Mouse (Mus musculus): ENCODE results near the gene Eef2k. TPM values are rescaled to one million over a fixed set of nuclear protein-coding genes. Genes with fewer than 3 reads are reported as not detected.
A peak's percentile ranks its signal among the peaks of the same experiment; 100 is the strongest.

Eef2k gene
- polyA plus RNA-seq (2014; fragmentation: Nextera tagmentation; extraction: Ambion mirVana): 9.1 and 11.3 TPM in 2 replicates

DNA sequence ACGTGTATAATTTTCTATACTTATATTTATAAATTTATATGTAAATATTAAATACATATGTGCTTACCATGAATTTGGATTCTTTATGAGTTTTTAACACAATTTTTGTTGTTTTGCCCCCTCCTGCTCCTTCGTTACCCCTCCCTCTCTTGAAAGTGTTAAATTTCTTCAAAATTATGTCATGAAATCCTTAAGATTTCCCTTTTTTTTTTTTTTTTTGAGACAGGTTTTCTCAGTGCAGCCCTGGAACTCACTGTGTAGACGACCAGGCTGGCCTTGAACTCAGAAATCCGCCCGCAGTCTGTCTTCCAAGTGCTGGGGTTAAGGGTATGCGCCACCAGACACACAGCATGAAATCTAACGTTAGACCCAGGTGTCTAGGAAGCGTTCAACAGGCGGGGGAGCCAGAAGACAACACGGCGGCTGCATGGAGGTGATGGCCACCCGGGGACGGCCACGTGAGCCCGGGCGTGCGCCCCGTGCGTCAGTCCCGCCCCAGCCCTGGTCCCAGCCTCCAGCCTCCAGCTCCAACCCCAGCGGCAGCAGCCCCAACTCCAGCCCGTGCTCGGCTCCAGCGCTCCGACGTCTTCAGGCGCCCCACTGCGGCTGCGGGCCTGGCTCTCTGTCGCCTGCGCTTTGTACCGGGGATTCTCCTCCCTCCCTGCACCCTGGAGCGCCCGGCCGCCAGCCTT is at the start of gene Eef2k:
Eef2k (plus strand) TSS at position 487 of the 692 bp plus-strand sequence.
- ATAC-seq: peak; percentile 92
- H3K9me3 ChIP-seq (replicated peaks; ENCODE audit: control insufficient read depth, low read length): no peaks in the 10 kb centered on the region
- 4% methylated on average over 34 of the region's 35 CpGs for WGBS
- H3K4me3 ChIP-seq (ENCODE audit: low read depth, low read length): peak within 1 kb of the TSS; percentile 65
- peak within 1 kb of the TSS; percentile 74 for H3K4me2 ChIP-seq (ENCODE audit: low read length)
- H3K9ac ChIP-seq (ENCODE audit: low read length): peak within 1 kb of the TSS; percentile 91
- peak within 1 kb of the TSS; percentile 98 for H3K27ac ChIP-seq (ENCODE audit: low read depth, low read length)
- no peaks in the 10 kb centered on the region; the same call in 1 of the 2 replicates for H3K36me3 ChIP-seq (ENCODE audit: control insufficient read depth, insufficient read depth, low read length)
- 0 out of 2 replicates have a peak, but pooled peaks cover 3% of the 10 kb centered on the region for H3K27me3 ChIP-seq (replicated peaks; ENCODE audit: control insufficient read depth, insufficient read depth, low read length)
- H3K4me1 ChIP-seq (ENCODE audit: control insufficient read depth, insufficient read depth, low read length): peaks cover 16% of the 10 kb centered on the region; the same call in 1 of the 2 replicates
- peak; percentile 86 for DNase-seq (ENCODE audit: low spot score)

DNA sequence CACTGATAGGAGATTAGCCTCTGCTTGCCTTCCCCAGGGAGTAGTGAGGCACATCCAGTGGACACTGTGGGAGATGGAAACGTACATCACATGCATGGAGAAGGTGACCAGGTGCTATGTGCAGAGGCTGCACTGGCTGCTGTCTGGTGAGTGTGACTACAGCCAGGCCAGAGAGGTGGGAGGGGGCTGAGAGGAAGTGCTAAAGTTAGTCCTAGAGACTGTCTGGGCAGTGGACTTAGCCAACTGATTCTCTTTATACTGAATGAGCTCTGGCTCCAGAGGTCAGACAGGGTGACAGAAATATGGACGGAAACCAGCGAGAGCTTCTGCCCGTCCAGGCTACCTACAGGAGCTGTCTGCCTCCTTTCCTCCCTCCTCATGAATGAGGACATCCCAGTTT is 47.1 kb upstream of the Eef2k start:
- H3K4me2 ChIP-seq (ENCODE audit: low read length): no peak overlapping the region
- H3K36me3 ChIP-seq (ENCODE audit: control insufficient read depth, insufficient read depth, low read length): no peaks in the 10 kb centered on the region
- DNase-seq (ENCODE audit: low spot score) (no peak), ATAC-seq (no peak)
- WGBS: 85% methylated on average over 4 of the region's 4 CpGs
- no peaks in the 10 kb centered on the region for H3K4me1 ChIP-seq (ENCODE audit: control insufficient read depth, insufficient read depth, low read length)
- H3K9me3 ChIP-seq (replicated peaks; ENCODE audit: control insufficient read depth, low read length): no peaks in the 10 kb centered on the region
- no peak overlapping the region for H3K4me3 ChIP-seq (ENCODE audit: low read depth, low read length)
- no peak overlapping the region for H3K27ac ChIP-seq (ENCODE audit: low read depth, low read length)
- H3K9ac ChIP-seq (ENCODE audit: low read length): no peak overlapping the region
- H3K27me3 ChIP-seq (replicated peaks; ENCODE audit: control insufficient read depth, insufficient read depth, low read length): no peaks in the 10 kb centered on the region

DNA sequence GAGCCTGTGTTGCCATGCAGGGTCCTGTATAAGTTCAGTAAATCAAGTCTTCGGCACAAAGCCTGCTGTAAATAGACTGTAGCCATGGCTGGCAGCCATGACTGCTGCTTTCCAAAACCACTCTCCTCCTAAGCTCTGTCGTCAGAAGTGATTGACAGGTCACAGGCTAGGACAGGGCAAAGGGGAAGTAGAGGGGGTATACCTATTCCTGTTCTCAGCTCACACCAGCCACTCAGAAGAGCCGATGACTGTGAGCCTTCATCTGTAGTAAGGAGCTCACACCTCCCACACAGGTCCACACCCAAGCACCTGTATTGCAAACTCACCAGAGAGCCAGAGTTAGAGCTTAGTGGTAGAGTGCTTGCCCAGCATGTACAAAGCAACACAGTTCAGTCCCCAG is 46.3 kb upstream of the Eef2k start:
- H3K4me3 ChIP-seq (ENCODE audit: low read depth, low read length): no peak overlapping the region
- H3K4me2 ChIP-seq (ENCODE audit: low read length): no peak overlapping the region
- no peak overlapping the region for H3K27ac ChIP-seq (ENCODE audit: low read depth, low read length)
- H3K9me3 ChIP-seq (replicated peaks; ENCODE audit: control insufficient read depth, low read length): no peaks in the 10 kb centered on the region
- H3K27me3 ChIP-seq (replicated peaks; ENCODE audit: control insufficient read depth, insufficient read depth, low read length): no peaks in the 10 kb centered on the region
- 76% methylated on average over 3 of the region's 3 CpGs for WGBS
- no peaks in the 10 kb centered on the region for H3K36me3 ChIP-seq (ENCODE audit: control insufficient read depth, insufficient read depth, low read length)
- H3K4me1 ChIP-seq (ENCODE audit: control insufficient read depth, insufficient read depth, low read length): no peaks in the 10 kb centered on the region
- DNase-seq (ENCODE audit: low spot score): no peak
- ATAC-seq: no peak
- no peak overlapping the region for H3K9ac ChIP-seq (ENCODE audit: low read length)

DNA sequence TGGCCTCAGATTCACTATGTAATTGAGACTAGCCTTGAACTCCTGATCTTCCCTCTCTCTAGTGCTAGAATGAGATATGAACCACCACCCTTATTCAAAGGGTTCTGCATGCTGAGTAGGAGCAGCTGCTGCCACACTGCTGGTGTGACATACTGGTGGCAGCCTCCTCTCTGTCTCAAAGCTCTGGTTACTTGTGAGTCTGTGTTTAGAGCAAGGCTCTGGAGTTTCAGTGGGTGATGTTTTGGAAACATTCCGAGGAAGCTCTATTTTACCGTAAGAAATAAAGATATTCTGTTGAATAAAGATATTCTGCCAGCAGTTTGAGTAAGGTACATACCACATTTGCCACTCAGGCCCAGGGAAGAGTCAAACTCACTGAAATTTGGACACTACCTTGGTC is 39.4 kb upstream of the Eef2k start:
- no peak for ATAC-seq
- 86% methylated on average over 2 of the region's 2 CpGs for WGBS
- Histone ChIP-seq H3K27me3 (replicated peaks; ENCODE audit: control insufficient read depth, insufficient read depth, low read length) (no peaks in the 10 kb centered on the region), H3K36me3 (ENCODE audit: control insufficient read depth, insufficient read depth, low read length) (no peaks in the 10 kb centered on the region), H3K4me2 (ENCODE audit: low read length) (no peak overlapping the region), H3K9ac (ENCODE audit: low read length) (no peak overlapping the region), H3K4me1 (ENCODE audit: control insufficient read depth, insufficient read depth, low read length) (no peaks in the 10 kb centered on the region), H3K4me3 (ENCODE audit: low read depth, low read length) (no peak overlapping the region), H3K9me3 (replicated peaks; ENCODE audit: control insufficient read depth, low read length) (no peaks in the 10 kb centered on the region), H3K27ac (ENCODE audit: low read depth, low read length) (no peak overlapping the region)
- no peak for DNase-seq (ENCODE audit: low spot score)

DNA sequence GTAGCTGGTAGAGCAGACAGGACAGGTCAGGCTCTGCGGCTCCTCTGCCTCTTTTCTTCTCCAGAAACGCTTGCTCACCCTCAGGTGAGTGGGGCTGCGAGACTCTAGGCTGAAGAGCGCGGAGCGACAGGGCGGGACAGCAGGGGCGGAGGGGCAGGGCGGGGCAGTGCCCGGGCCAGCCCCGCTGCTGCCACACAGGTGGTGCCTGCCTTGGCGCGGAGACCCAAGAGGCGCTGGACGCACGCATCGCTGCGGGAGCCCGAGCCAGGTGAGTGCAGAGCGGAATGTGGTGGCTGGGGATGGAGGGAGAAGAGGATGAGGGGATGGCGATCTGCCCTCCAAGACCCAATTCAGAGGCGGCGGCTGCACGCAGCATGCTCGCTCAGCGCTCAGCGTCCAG is 32.9 kb upstream of the Eef2k start:
- DNase-seq (ENCODE audit: low spot score) (no peak), ATAC-seq (no peak)
- H3K4me2 ChIP-seq (ENCODE audit: low read length): peak overlapping the region; percentile 45
- H3K27ac ChIP-seq (ENCODE audit: low read depth, low read length): no peak overlapping the region
- no peaks in the 10 kb centered on the region for H3K4me1 ChIP-seq (ENCODE audit: control insufficient read depth, insufficient read depth, low read length)
- WGBS: 2% methylated on average over 27 of the region's 27 CpGs
- peak overlapping the region; percentile 37; the same call in 1 of the 2 replicates for H3K9ac ChIP-seq (ENCODE audit: low read length)
- no peak overlapping the region for H3K4me3 ChIP-seq (ENCODE audit: low read depth, low read length)
- no peaks in the 10 kb centered on the region for H3K27me3 ChIP-seq (replicated peaks; ENCODE audit: control insufficient read depth, insufficient read depth, low read length)
- no peaks in the 10 kb centered on the region for H3K9me3 ChIP-seq (replicated peaks; ENCODE audit: control insufficient read depth, low read length)
- no peaks in the 10 kb centered on the region for H3K36me3 ChIP-seq (ENCODE audit: control insufficient read depth, insufficient read depth, low read length)

DNA sequence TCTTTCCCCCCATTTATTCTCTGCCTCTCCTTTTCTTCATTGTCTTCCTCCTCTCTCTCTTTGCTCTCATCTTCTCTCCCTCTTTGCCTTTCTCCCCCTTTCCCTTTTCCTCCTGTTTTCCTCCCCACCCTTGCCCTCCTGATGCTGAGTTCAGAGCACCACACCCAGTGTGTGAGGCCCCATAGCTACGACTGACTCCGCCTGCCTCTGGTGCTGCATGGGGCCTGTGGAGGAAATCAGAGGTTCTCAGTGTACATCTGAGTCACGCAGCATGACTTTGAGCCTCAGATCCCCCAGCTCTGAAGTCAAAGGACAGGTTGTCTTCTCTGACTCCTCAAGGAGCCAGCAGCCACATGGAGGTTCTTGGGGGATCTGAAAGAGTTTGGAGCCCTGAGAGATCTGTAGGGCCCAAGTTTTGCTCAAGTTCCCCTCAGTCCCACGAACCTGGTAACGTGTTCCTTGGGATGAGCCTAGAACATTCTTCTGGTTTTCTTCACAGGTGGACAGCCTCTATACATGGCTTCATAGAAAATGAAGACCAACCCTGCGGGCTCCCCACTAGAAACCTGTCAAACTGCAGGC is 30.7 kb upstream of the Eef2k start, which contains the start of gene Gm5737:
Gm5737 (plus strand) TSS at position 532 of the 582 bp plus-strand sequence.
- no peak within 1 kb of the TSS for H3K9ac ChIP-seq (ENCODE audit: low read length)
- no peaks in the 10 kb centered on the region for H3K9me3 ChIP-seq (replicated peaks; ENCODE audit: control insufficient read depth, low read length)
- H3K4me1 ChIP-seq (ENCODE audit: control insufficient read depth, insufficient read depth, low read length): no peaks in the 10 kb centered on the region
- DNase-seq (ENCODE audit: low spot score) (no peak), ATAC-seq (no peak)
- H3K27ac ChIP-seq (ENCODE audit: low read depth, low read length): no peak within 1 kb of the TSS
- no peaks in the 10 kb centered on the region for H3K36me3 ChIP-seq (ENCODE audit: control insufficient read depth, insufficient read depth, low read length)
- no peaks in the 10 kb centered on the region for H3K27me3 ChIP-seq (replicated peaks; ENCODE audit: control insufficient read depth, insufficient read depth, low read length)
- no peak within 1 kb of the TSS for H3K4me2 ChIP-seq (ENCODE audit: low read length)
- no peak within 1 kb of the TSS for H3K4me3 ChIP-seq (ENCODE audit: low read depth, low read length)
- WGBS: 84% methylated on average over 6 of the region's 6 CpGs

DNA sequence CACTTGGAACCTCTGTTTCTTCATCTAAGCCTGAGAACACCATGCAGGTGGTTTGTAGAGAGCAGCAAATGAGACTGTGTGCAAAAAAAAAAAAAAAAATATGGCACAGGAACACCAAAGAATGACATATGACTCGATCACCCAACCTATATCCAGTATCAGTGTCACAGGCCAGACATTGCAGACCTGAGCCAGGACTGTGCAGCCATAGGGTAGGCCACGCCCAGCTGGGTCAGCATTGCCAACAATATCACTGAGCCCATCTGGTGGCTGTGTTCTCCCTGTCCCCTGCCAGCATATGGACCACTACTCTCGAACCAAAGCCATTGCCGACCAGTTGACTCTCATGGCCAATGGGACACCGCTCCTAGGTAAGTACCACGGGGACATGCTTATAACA is 25.1 kb upstream of the Eef2k start:
- no peak overlapping the region for H3K4me3 ChIP-seq (ENCODE audit: low read depth, low read length)
- H3K4me2 ChIP-seq (ENCODE audit: low read length): no peak overlapping the region
- DNase-seq (ENCODE audit: low spot score) (no peak), ATAC-seq (no peak)
- no peak overlapping the region for H3K9ac ChIP-seq (ENCODE audit: low read length)
- H3K27ac ChIP-seq (ENCODE audit: low read depth, low read length): no peak overlapping the region
- no peaks in the 10 kb centered on the region for H3K36me3 ChIP-seq (ENCODE audit: control insufficient read depth, insufficient read depth, low read length)
- 85% methylated on average over 6 of the region's 6 CpGs for WGBS
- no peaks in the 10 kb centered on the region for H3K9me3 ChIP-seq (replicated peaks; ENCODE audit: control insufficient read depth, low read length)
- H3K27me3 ChIP-seq (replicated peaks; ENCODE audit: control insufficient read depth, insufficient read depth, low read length): no peaks in the 10 kb centered on the region
- no peaks in the 10 kb centered on the region for H3K4me1 ChIP-seq (ENCODE audit: control insufficient read depth, insufficient read depth, low read length)

DNA sequence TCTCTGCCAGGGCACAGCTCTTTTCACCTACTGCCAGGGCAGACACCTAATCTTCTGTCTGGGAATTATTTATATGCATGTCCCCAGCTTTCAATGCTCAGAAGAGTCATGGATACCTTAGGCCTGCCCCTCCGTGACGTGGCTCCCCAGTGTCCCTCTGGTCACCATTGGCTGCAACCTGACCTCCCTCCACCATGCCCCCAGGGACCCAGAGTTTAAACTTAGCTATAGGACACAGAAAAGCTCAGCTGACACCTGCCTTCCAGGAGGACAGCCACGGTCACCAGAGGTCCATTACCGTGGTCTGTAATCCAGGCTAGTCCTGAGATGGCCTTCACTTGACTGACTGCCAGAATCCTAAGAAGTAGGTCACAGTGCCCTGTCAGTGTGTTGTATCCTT is 23.2 kb upstream of the Eef2k start:
- DNase-seq (ENCODE audit: low spot score): no peak
- H3K4me3 ChIP-seq (ENCODE audit: low read depth, low read length): no peak overlapping the region
- WGBS: 82% methylated on average over 4 of the region's 4 CpGs
- no peaks in the 10 kb centered on the region for H3K4me1 ChIP-seq (ENCODE audit: control insufficient read depth, insufficient read depth, low read length)
- H3K36me3 ChIP-seq (ENCODE audit: control insufficient read depth, insufficient read depth, low read length): no peaks in the 10 kb centered on the region
- no peaks in the 10 kb centered on the region for H3K9me3 ChIP-seq (replicated peaks; ENCODE audit: control insufficient read depth, low read length)
- no peak overlapping the region for H3K27ac ChIP-seq (ENCODE audit: low read depth, low read length)
- ATAC-seq: no peak
- H3K27me3 ChIP-seq (replicated peaks; ENCODE audit: control insufficient read depth, insufficient read depth, low read length): no peaks in the 10 kb centered on the region
- no peak overlapping the region for H3K4me2 ChIP-seq (ENCODE audit: low read length)
- no peak overlapping the region for H3K9ac ChIP-seq (ENCODE audit: low read length)

DNA sequence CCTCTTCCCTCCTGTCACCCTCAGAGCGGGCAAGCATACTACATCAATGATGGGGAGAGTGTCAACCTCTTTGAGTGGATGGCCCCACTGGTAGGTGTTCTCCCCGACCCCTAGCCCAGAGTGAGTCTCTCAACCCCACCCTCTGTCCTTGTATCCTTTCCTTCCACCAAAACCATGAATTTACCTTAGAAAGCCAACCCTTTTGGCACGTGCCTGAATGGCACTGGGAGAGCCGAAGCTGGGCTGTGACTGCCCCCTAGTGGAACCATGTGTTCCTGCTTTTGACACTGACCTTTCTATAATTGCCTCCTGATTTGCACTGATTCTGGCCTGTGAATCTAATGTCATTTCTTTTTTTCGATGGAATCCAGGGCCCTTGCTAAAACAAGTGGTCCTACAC is 19.4 kb upstream of the Eef2k start:
- Histone ChIP-seq H3K4me3 (ENCODE audit: low read depth, low read length) (no peak overlapping the region), H3K36me3 (ENCODE audit: control insufficient read depth, insufficient read depth, low read length) (no peaks in the 10 kb centered on the region), H3K4me2 (ENCODE audit: low read length) (no peak overlapping the region), H3K9ac (ENCODE audit: low read length) (no peak overlapping the region), H3K27ac (ENCODE audit: low read depth, low read length) (no peak overlapping the region), H3K9me3 (replicated peaks; ENCODE audit: control insufficient read depth, low read length) (no peaks in the 10 kb centered on the region), H3K27me3 (replicated peaks; ENCODE audit: control insufficient read depth, insufficient read depth, low read length) (no peaks in the 10 kb centered on the region), H3K4me1 (ENCODE audit: control insufficient read depth, insufficient read depth, low read length) (no peaks in the 10 kb centered on the region)
- DNase-seq (ENCODE audit: low spot score) (peak; percentile 84), ATAC-seq (peak; percentile 71)
- WGBS: 24% methylated on average over 5 of the region's 5 CpGs
